Mouse (Mus musculus): ENCODE data around the gene Nme3.

Nme3 gene

GRCm38 (mm10) chr17:24896241-24896992 is at the start of gene Nme3:
Gene Nme3 (plus strand): TSS chr17:24896500.
- no peak for DNase-seq (ENCODE audit: low spot score)

- no peak for DNase-seq (ENCODE audit: low spot score)
These were observed 48.9 kb upstream of the Nme3 start for GRCm38 (mm10) chr17:24847386-24847785.

- no peak for DNase-seq (ENCODE audit: low spot score)
These were observed 47.7 kb upstream of the Nme3 start for GRCm38 (mm10) chr17:24848600-24849031.

GRCm38 (mm10) chr17:24849733-24850064 is 46.6 kb upstream of the Nme3 start:
- DNase-seq (ENCODE audit: low spot score): no peak

GRCm38 (mm10) chr17:24850065-24850772 is 46.1 kb upstream of the Nme3 start, which contains the start of gene Fahd1:
Gene Fahd1 (minus strand): TSS chr17:24850364.
- peak; percentile 96 for DNase-seq (ENCODE audit: low spot score)

GRCm38 (mm10) chr17:24850773-24851127 is 45.5 kb upstream of the Nme3 start:
- DNase-seq (ENCODE audit: low spot score): no peak

- DNase-seq (ENCODE audit: low spot score): no peak
These were observed 44.7 kb upstream of the Nme3 start for GRCm38 (mm10) chr17:24851381-24852125.

GRCm38 (mm10) chr17:24855838-24856464 is 40.3 kb upstream of the Nme3 start:
- no peak for DNase-seq (ENCODE audit: low spot score)

GRCm38 (mm10) chr17:24856589-24856988 is 39.7 kb upstream of the Nme3 start:
- DNase-seq (ENCODE audit: low spot score): no peak

- DNase-seq (ENCODE audit: low spot score): no peak
These were observed 38.3 kb upstream of the Nme3 start for GRCm38 (mm10) chr17:24857831-24858470.

- no peak for DNase-seq (ENCODE audit: low spot score)
These were observed 37.3 kb upstream of the Nme3 start for GRCm38 (mm10) chr17:24858967-24859366.

GRCm38 (mm10) chr17:24860076-24860475 is 36.2 kb upstream of the Nme3 start:
- no peak for DNase-seq (ENCODE audit: low spot score)

- no peak for DNase-seq (ENCODE audit: low spot score)
These were observed 34.5 kb upstream of the Nme3 start for GRCm38 (mm10) chr17:24861785-24862184.

- no peak for DNase-seq (ENCODE audit: low spot score)
These were observed 30.5 kb upstream of the Nme3 start, which contains the start of gene Igfals for GRCm38 (mm10) chr17:24865776-24866175. Gene Igfals (plus strand): TSS chr17:24865997.

GRCm38 (mm10) chr17:24867914-24868313 is 28.4 kb upstream of the Nme3 start:
- no peak for DNase-seq (ENCODE audit: low spot score)

- no peak for DNase-seq (ENCODE audit: low spot score)
These were observed 22.4 kb upstream of the Nme3 start for GRCm38 (mm10) chr17:24873695-24874404.

- DNase-seq (ENCODE audit: low spot score): no peak
These were observed 21.9 kb upstream of the Nme3 start for GRCm38 (mm10) chr17:24874405-24874745.

GRCm38 (mm10) chr17:24874989-24875388 is 21.3 kb upstream of the Nme3 start:
- no peak for DNase-seq (ENCODE audit: low spot score)

- no peak for DNase-seq (ENCODE audit: low spot score)
These were observed 18.8 kb upstream of the Nme3 start for GRCm38 (mm10) chr17:24877336-24878116.

GRCm38 (mm10) chr17:24878117-24878397 is 18.2 kb upstream of the Nme3 start:
- DNase-seq (ENCODE audit: low spot score): no peak

- no peak for DNase-seq (ENCODE audit: low spot score)
These were observed 17.8 kb upstream of the Nme3 start for GRCm38 (mm10) chr17:24878531-24878930.

Measured in left cerebral cortex, adult 11 months (tissue).